Mouse (Mus musculus) MEL (cell line): ENCODE measurements around the gene Med8. TPM values are rescaled to one million over a fixed set of nuclear protein-coding genes. Genes with fewer than 3 reads are reported as not detected.

Experiments
- DNase-seq: peaks from one replicate; pipeline ENCODE4 v3.0.0; 2011; ENCODE audit warnings: low read depth, low spot score
- H3K27ac ChIP-seq: 2 replicates; pipeline ENCODE4 v1.5.1; 2012; ENCODE audit warnings: low read depth, mild to moderate bottlenecking, control low read depth, low read length, moderate library complexity; ENCODE audit not compliant: control insufficient read depth
- H3K27me3 ChIP-seq, 2 experiments: fragments of 150-350 bp in 1 of 2; sonication (generic) in 1 of 2; 2 replicates each; pipeline ENCODE4 v1.6.1; 2012; ENCODE audit warnings: low read length in 2 of 2, mild to moderate bottlenecking in 2 of 2, improper control_type of control experiment in 1 of 2, moderate library complexity in 1 of 2; ENCODE audit not compliant: insufficient read depth in 2 of 2, control insufficient read depth in 1 of 2
- H3K36me3 ChIP-seq, 2 experiments: 2 replicates each; pipeline ENCODE4 v1.6.1; 2012 to 2014; ENCODE audit warnings: low read length in 2 of 2, improper control_type of control experiment in 1 of 2, inconsistent platforms in 1 of 2, mild to moderate bottlenecking in 1 of 2; ENCODE audit not compliant: insufficient read depth in 2 of 2, control insufficient read depth in 1 of 2
- H3K4me1 ChIP-seq, 2 experiments: fragments of 150-350 bp in 1 of 2; sonication (generic) in 1 of 2; 2 replicates each; pipeline ENCODE4 v1.6.1; 2012; ENCODE audit warnings: low read length in 2 of 2, improper control_type of control experiment in 1 of 2, mild to moderate bottlenecking in 1 of 2; ENCODE audit not compliant: insufficient read depth in 2 of 2, control insufficient read depth in 1 of 2
- H3K4me3 ChIP-seq, 2 experiments: fragments of 150-350 bp in 1 of 2; sonication (generic) in 1 of 2; 2 replicates each; pipeline ENCODE4 v1.5.1; 2012; ENCODE audit warnings: low read depth in 2 of 2, low read length in 2 of 2, mild to moderate bottlenecking in 2 of 2, moderate library complexity in 2 of 2, control low read depth in 1 of 2, improper control_type of control experiment in 1 of 2; ENCODE audit not compliant: control insufficient read depth in 1 of 2, insufficient read depth in 1 of 2
- H3K79me2 ChIP-seq: 2 replicates; pipeline ENCODE4 v1.6.1; 2012; ENCODE audit warnings: mild to moderate bottlenecking, low read length, moderate library complexity; ENCODE audit not compliant: control insufficient read depth, poor library complexity, insufficient read depth
- H3K9ac ChIP-seq: 2 replicates; pipeline ENCODE4 v1.6.1; 2012; ENCODE audit warnings: low read depth, mild to moderate bottlenecking, control low read depth, low read length, moderate library complexity; ENCODE audit not compliant: control insufficient read depth, poor library complexity, severe bottlenecking
- H3K9me3 ChIP-seq: fragments of 150-350 bp; sonication (generic); replicated peaks from 2 replicates; pipeline ENCODE4 v1.6.1; 2012; ENCODE audit warnings: mild to moderate bottlenecking, low read length, improper control_type of control experiment, moderate library complexity; ENCODE audit not compliant: insufficient read depth
- BHLHE40 ChIP-seq: IDR thresholded peaks from 2 replicates; pipeline ENCODE4 v1.6.1; 2012; ENCODE audit warnings: low read depth, mild to moderate bottlenecking, inconsistent platforms, low read length, improper control_type of control experiment, borderline replicate concordance
- CHD2 ChIP-seq: IDR thresholded peaks from 2 replicates; pipeline ENCODE4 v1.6.1; 2011; ENCODE audit warnings: low read length, improper control_type of control experiment
- ELF1 ChIP-seq: IDR thresholded peaks from 2 replicates; pipeline ENCODE4 v1.6.1; 2014; ENCODE audit warnings: low read depth, mild to moderate bottlenecking, inconsistent platforms, low read length, improper control_type of control experiment, moderate library complexity
- ETS1 ChIP-seq: IDR thresholded peaks from 2 replicates; pipeline ENCODE4 v1.6.1; 2012; ENCODE audit warnings: low read depth, mild to moderate bottlenecking, inconsistent platforms, low read length, improper control_type of control experiment, moderate library complexity
- GABPA ChIP-seq: IDR thresholded peaks from 2 replicates; pipeline ENCODE4 v1.6.1; 2012; ENCODE audit warnings: low read depth, mild to moderate bottlenecking, inconsistent platforms, low read length, improper control_type of control experiment, moderate library complexity
- HCFC1 ChIP-seq: IDR thresholded peaks from 2 replicates; pipeline ENCODE4 v1.6.1; 2012; ENCODE audit warnings: low read depth, mild to moderate bottlenecking, inconsistent platforms, low read length, improper control_type of control experiment, moderate library complexity
- JUND ChIP-seq: IDR thresholded peaks from 2 replicates; pipeline ENCODE4 v1.6.1; 2011; ENCODE audit warnings: low read depth, mild to moderate bottlenecking, improper control_type of control experiment, low read length
- KAT2A ChIP-seq: conservative IDR thresholded peaks from 2 replicates; pipeline ENCODE4 v1.6.1; 2012; ENCODE audit warnings: low read depth, low read length, improper control_type of control experiment, inconsistent platforms
- MAX ChIP-seq: IDR thresholded peaks from 2 replicates; pipeline ENCODE4 v1.6.1; 2011; ENCODE audit warnings: low read length, improper control_type of control experiment
- MXI1 ChIP-seq: IDR thresholded peaks from 2 replicates; pipeline ENCODE4 v1.6.1; 2011; ENCODE audit warnings: mild to moderate bottlenecking, low read depth, low read length, improper control_type of control experiment
- MYC ChIP-seq: IDR thresholded peaks from 2 replicates; pipeline ENCODE4 v1.6.1; 2011; ENCODE audit warnings: low read depth, mild to moderate bottlenecking, low read length, improper control_type of control experiment, moderate library complexity
- NELFE ChIP-seq: IDR thresholded peaks from 2 replicates; pipeline ENCODE4 v1.6.1; 2011; ENCODE audit warnings: low read depth, low read length, improper control_type of control experiment
- POLR2A ChIP-seq, 2 experiments: IDR thresholded peaks; 2 replicates each; pipeline ENCODE4 v1.6.1; 2011 to 2012; ENCODE audit warnings: low read length in 2 of 2, mild to moderate bottlenecking in 2 of 2, control low read depth in 1 of 2, improper control_type of control experiment in 1 of 2, low read depth in 1 of 2, moderate library complexity in 1 of 2; ENCODE audit not compliant: control insufficient read depth in 1 of 2, insufficient read depth in 1 of 2, poor library complexity in 1 of 2
- POLR2AphosphoS2 ChIP-seq: IDR thresholded peaks from 2 replicates; pipeline ENCODE4 v1.6.1; 2011; ENCODE audit warnings: low read length, improper control_type of control experiment
- POLR2AphosphoS5 ChIP-seq: IDR thresholded peaks from 2 replicates; pipeline ENCODE4 v1.6.1; 2012; ENCODE audit warnings: low read depth, borderline replicate concordance, mild to moderate bottlenecking, inconsistent platforms, low read length, moderate library complexity, mixed read lengths
- RAD21 ChIP-seq: IDR thresholded peaks from 2 replicates; pipeline ENCODE4 v1.6.1; 2011; ENCODE audit warnings: mild to moderate bottlenecking, low read depth, low read length, improper control_type of control experiment
- RCOR1 ChIP-seq: IDR thresholded peaks from 2 replicates; pipeline ENCODE4 v1.6.1; 2012; ENCODE audit warnings: low read depth, mild to moderate bottlenecking, inconsistent platforms, low read length, improper control_type of control experiment
- SIN3A ChIP-seq: IDR thresholded peaks from 2 replicates; pipeline ENCODE4 v1.6.1; 2012; ENCODE audit warnings: low read length, improper control_type of control experiment, inconsistent platforms
- SMC3 ChIP-seq: IDR thresholded peaks from 2 replicates; pipeline ENCODE4 v1.6.1; 2011; ENCODE audit warnings: low read depth, low read length, improper control_type of control experiment
- UBTF ChIP-seq: IDR thresholded peaks from 2 replicates; pipeline ENCODE4 v1.6.1; 2012; ENCODE audit warnings: low read depth, mild to moderate bottlenecking, inconsistent platforms, low read length, improper control_type of control experiment, moderate library complexity, borderline replicate concordance; ENCODE audit not compliant: insufficient read depth
- USF2 ChIP-seq, 2 experiments: IDR thresholded peaks; 2 replicates each; pipeline ENCODE4 v1.6.1; 2011 to 2012; ENCODE audit warnings: improper control_type of control experiment in 2 of 2, low read length in 2 of 2, borderline replicate concordance in 1 of 2, inconsistent platforms in 1 of 2, low read depth in 1 of 2, mild to moderate bottlenecking in 1 of 2; ENCODE audit not compliant: insufficient read depth in 1 of 2
- ZKSCAN1 ChIP-seq: IDR thresholded peaks from 2 replicates; pipeline ENCODE4 v1.6.1; 2012; ENCODE audit warnings: low read depth, mild to moderate bottlenecking, inconsistent platforms, low read length, improper control_type of control experiment, moderate library complexity
- ZNF384 ChIP-seq: IDR thresholded peaks from 2 replicates; pipeline ENCODE4 v1.6.1; 2012; ENCODE audit warnings: low read depth, mild to moderate bottlenecking, inconsistent platforms, low read length, improper control_type of control experiment
- polyA plus RNA-seq, 2 experiments: library from polyadenylated mRNA; stranded (reverse) in 1 of 2; unstranded in 1 of 2; fragments of >175 nt in 1 of 2; fragments of >200 nt in 1 of 2; gene quantifications; 2 replicates each; pipeline versions ENCODE4 v1.2.1 to v1.2.4; 2012; ENCODE audit warnings: low replicate concordance in 2 of 2, low read depth in 1 of 2; ENCODE audit not compliant: insufficient read length in 2 of 2, insufficient read depth in 1 of 2, missing spikeins in 1 of 2
- total RNA-seq: library from RNA; depleted of rRNA; stranded (reverse); fragments of 300-350 nt; gene quantifications from 2 replicates; pipeline ENCODE4 v1.2.3, GENCODE M21; 2012

Gene Med8
- total and polyA plus RNA-seq, 3 experiments = 84.2 to 159 (median 134) TPM

DNA sequence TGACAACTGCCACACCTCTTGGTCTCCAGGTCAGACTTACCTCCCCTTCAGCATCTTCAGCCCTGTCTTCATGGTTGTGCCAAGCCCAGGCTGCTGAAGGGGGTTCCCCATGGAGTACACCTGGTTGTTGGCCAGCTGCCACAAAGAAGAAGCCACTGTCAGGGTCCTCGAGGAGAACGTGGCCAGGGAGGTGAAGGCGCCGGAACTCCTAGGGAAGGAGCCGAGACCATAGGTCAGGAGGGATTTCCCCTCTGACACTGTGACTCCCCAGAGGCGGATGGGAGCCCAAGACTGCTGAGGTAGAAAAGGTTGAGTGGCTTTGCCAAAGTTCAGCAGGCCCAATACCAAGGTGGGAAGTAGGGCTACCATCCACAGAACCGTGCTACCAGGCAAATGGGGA, 25.9 kb upstream of the Med8 start:
- Histone ChIP-seq H3K9me3 (no peaks in the 10 kb centered on the region), H3K79me2 (no peaks in the 10 kb centered on the region), H3K4me3 (no peak overlapping the region), H3K4me1 (no peaks in the 10 kb centered on the region)
- TF ChIP-seq ETS1 = no peak
- no peak for TF ChIP-seq MYC
- TF ChIP-seq UBTF = no peak
- TF ChIP-seq JUND = no peak
- no peak for TF ChIP-seq KAT2A
- TF ChIP-seq BHLHE40 = no peak
- no peak for TF ChIP-seq HCFC1
- no peak for TF ChIP-seq RCOR1
- TF ChIP-seq SIN3A = no peak
- no peak for TF ChIP-seq POLR2AphosphoS5
- TF ChIP-seq CHD2 = no peak
- TF ChIP-seq ELF1 = no peak
- TF ChIP-seq GABPA = no peak
- no peak for TF ChIP-seq RAD21
- TF ChIP-seq MAX = no peak
- no peak for TF ChIP-seq MXI1
- no peak for TF ChIP-seq SMC3
- no peak for TF ChIP-seq ZNF384
- no peak for TF ChIP-seq USF2 (IDR thresholded peaks at IDR 0.05; ENCODE audit: borderline replicate concordance in 1 of 2, insufficient read depth in 1 of 2, low read depth in 1 of 2, low read length in 2 of 2)
- no peak for TF ChIP-seq POLR2A (IDR thresholded peaks at IDR 0.05; ENCODE audit: control insufficient read depth in 1 of 2, insufficient read depth in 1 of 2, low read depth in 1 of 2, low read length in 2 of 2, poor library complexity in 1 of 2)
- TF ChIP-seq, all 39 proteins: peak for 0
- H3K27me3 ChIP-seq = no peaks in the 10 kb centered on the region
- H3K9ac ChIP-seq = no peak overlapping the region
- no peak for DNase-seq
- H3K27ac ChIP-seq = no peak overlapping the region
- peaks cover 0 to 1% of the 10 kb centered on the region in 2 experiments; a peak in 1 of 4 replicates for H3K36me3 ChIP-seq

DNA sequence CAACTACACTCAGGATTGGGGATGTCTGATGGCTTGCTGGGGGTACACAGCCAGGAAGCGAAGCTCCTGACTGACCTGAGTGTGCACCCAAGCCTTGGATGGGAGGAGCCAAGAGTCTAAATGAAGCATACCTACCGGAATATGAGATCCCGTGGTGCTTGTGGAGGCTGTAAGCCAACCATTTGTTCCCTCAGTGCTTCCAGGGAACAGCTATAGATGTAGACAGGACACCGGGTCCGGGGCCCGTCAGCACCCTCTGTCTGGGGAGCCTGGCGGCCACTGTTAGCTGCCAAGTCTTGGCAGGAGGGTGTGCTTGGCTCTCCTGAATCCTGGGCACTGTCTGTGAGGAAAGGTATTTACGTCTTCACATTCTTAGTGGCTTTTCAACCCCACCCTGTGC, 21.8 kb upstream of the Med8 start:
- DNase-seq = no peak
- H3K9ac ChIP-seq = no peak overlapping the region
- H3K36me3 ChIP-seq = no peaks in the 10 kb centered on the region
- H3K4me3 ChIP-seq = no peak overlapping the region
- no peak overlapping the region for H3K27ac ChIP-seq
- no peaks in the 10 kb centered on the region for H3K27me3 ChIP-seq
- H3K79me2 ChIP-seq = no peaks in the 10 kb centered on the region
- no peaks in the 10 kb centered on the region for H3K4me1 ChIP-seq
- TF ChIP-seq NELFE (no peak), POLR2AphosphoS2 (no peak), ZKSCAN1 (no peak)
- H3K9me3 ChIP-seq = no peaks in the 10 kb centered on the region
